Mouse (Mus musculus): ENCODE data around the gene Tmc5. TPM values are rescaled to one million over a fixed set of nuclear protein-coding genes. Genes with fewer than 3 reads are reported as not detected.

The Tmc5 gene
- total RNA-seq, 2 experiments from 2014 or later, result not detected

- DNase-seq (ENCODE audit: low spot score), result no peak
Observed at GRCm38 (mm10) chr7:118610721-118611120, 13.6 kb downstream of the Tmc5 start.

- DNase-seq (ENCODE audit: low spot score), result no peak
Observed at GRCm38 (mm10) chr7:118611185-118611749, 14.2 kb downstream of the Tmc5 start.

GRCm38 (mm10) chr7:118611933-118612332 is 14.8 kb downstream of the Tmc5 start:
- DNase-seq (ENCODE audit: low spot score), result no peak

- DNase-seq (ENCODE audit: low spot score), result no peak
Observed at GRCm38 (mm10) chr7:118614076-118614475, 17.0 kb downstream of the Tmc5 start.

GRCm38 (mm10) chr7:118618104-118618503 is 21.0 kb downstream of the Tmc5 start:
- peak; percentile 56 for DNase-seq (ENCODE audit: low spot score)

GRCm38 (mm10) chr7:118620243-118620906 is 23.3 kb downstream of the Tmc5 start:
- DNase-seq (ENCODE audit: low spot score), result no peak

- DNase-seq (ENCODE audit: low spot score), result no peak
Observed at GRCm38 (mm10) chr7:118621094-118621493, 24.0 kb downstream of the Tmc5 start.

- no peak for DNase-seq (ENCODE audit: low spot score)
Observed at GRCm38 (mm10) chr7:118627550-118628298, 30.6 kb downstream of the Tmc5 start.

- no peak for DNase-seq (ENCODE audit: low spot score)
Observed at GRCm38 (mm10) chr7:118633094-118633493, 36.0 kb downstream of the Tmc5 start.

GRCm38 (mm10) chr7:118633951-118634350 is 36.9 kb downstream of the Tmc5 start:
- DNase-seq (ENCODE audit: low spot score), result no peak

- DNase-seq (ENCODE audit: low spot score), result no peak
Observed at GRCm38 (mm10) chr7:118637466-118637865, 40.4 kb downstream of the Tmc5 start.

- no peak for DNase-seq (ENCODE audit: low spot score)
Observed at GRCm38 (mm10) chr7:118646237-118646636, 49.1 kb downstream of the Tmc5 start.

GRCm38 (mm10) chr7:118649328-118649727 is 52.2 kb downstream of the Tmc5 start:
- peak; percentile 45 for DNase-seq (ENCODE audit: low spot score)

- DNase-seq (ENCODE audit: low spot score), result no peak
Observed at GRCm38 (mm10) chr7:118650119-118650518, 53.0 kb downstream of the Tmc5 start.

- DNase-seq (ENCODE audit: low spot score), result no peak
Observed at GRCm38 (mm10) chr7:118650891-118651290, 53.8 kb downstream of the Tmc5 start.

- no peak for DNase-seq (ENCODE audit: low spot score)
Observed at GRCm38 (mm10) chr7:118652572-118653295, 55.6 kb downstream of the Tmc5 start.

GRCm38 (mm10) chr7:118656730-118657129 is 59.6 kb downstream of the Tmc5 start:
- DNase-seq (ENCODE audit: low spot score), result no peak

GRCm38 (mm10) chr7:118667773-118668172 is 70.7 kb downstream of the Tmc5 start:
- DNase-seq (ENCODE audit: low spot score), result no peak

GRCm38 (mm10) chr7:118670142-118670541 is 73.0 kb downstream of the Tmc5 start:
- DNase-seq (ENCODE audit: low spot score), result no peak

- DNase-seq (ENCODE audit: low spot score), result no peak
Observed at GRCm38 (mm10) chr7:118676826-118677225, 79.7 kb downstream of the Tmc5 start.

- peak; percentile 79 for DNase-seq (ENCODE audit: low spot score)
Observed at GRCm38 (mm10) chr7:118688199-118688598, 91.1 kb downstream of the Tmc5 start.

- DNase-seq (ENCODE audit: low spot score), result no peak
Observed at GRCm38 (mm10) chr7:118689088-118689487, 92.0 kb downstream of the Tmc5 start.
